Mouse (Mus musculus) E14TG2a.4 (cell line): ENCODE data around the gene Tmppe.

Experiments
- CTCF ChIP-seq: conservative IDR thresholded peaks from 2 replicates; pipeline ENCODE4 v1.5.1; 2014; ENCODE audit warnings: low read length
- NANOG ChIP-seq: IDR thresholded peaks from 2 replicates; pipeline ENCODE4 v1.6.1; 2014; ENCODE audit warnings: borderline replicate concordance, low read length, mixed read lengths
- POU5F1 ChIP-seq: IDR thresholded peaks from 2 replicates; pipeline ENCODE4 v1.6.1; 2014; ENCODE audit warnings: low read length, borderline replicate concordance

- TF ChIP-seq CTCF (no peak), NANOG (no peak), POU5F1 (no peak)
Measured at GRCm38 (mm10) chr9:114389905-114390748, 10.8 kb upstream of the Tmppe start, which contains the start of gene Crtap.
